Mouse (Mus musculus): Measurements from ENCODE around the gene Slc6a9. TPM values are rescaled to one million over a fixed set of nuclear protein-coding genes. Genes with fewer than 3 reads are reported as not detected.
A peak's percentile ranks its signal among the peaks of the same experiment; 100 is the strongest.

Gene Slc6a9
- polyA plus RNA-seq, 1 experiment from 2014 or later = 9.5 TPM

DNA sequence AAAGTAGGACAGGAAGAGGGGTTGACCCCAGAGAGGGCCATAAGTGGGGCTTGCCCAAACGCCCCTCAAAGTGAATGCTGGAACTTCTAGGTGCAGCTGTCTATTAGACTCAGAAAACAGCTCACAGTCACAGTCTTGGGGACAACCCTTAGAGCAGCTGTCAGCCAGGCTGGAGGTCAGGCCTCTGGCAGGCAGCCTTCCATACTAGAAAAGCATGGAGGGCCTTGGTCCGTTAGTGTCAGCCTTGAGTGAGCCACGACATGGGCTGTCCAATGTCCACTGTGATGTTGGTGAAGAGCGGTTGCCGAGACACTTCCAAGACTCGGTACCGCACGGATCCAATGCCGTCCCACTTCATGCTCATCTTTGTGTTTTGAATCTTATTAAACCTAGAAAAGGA lies 39.3 kb downstream of the Slc6a9 start:
- ATAC-seq (replicated peaks; ENCODE audit: low FRiP score, low TSS enrichment, low read depth) = no peak
- H3K4me3 ChIP-seq (ENCODE audit: low read depth, low read length) = no peak overlapping the region
- H3K36me3 ChIP-seq (ENCODE audit: control insufficient read depth, insufficient read depth, low read length) = peaks cover 48% of the 10 kb centered on the region
- DNase-seq (ENCODE audit: low spot score) = no peak
- WGBS = 93% methylated on average over 9 of the region's 9 CpGs
- no peak overlapping the region for H3K4me2 ChIP-seq (ENCODE audit: low read length)
- no peak overlapping the region for H3K27ac ChIP-seq (ENCODE audit: low read depth)
- no peaks in the 10 kb centered on the region for H3K9me3 ChIP-seq (ENCODE audit: control insufficient read depth, low read length)
- peaks cover 8% of the 10 kb centered on the region for H3K4me1 ChIP-seq (replicated peaks; ENCODE audit: control insufficient read depth, insufficient read depth, low read length)
- no peaks in the 10 kb centered on the region for H3K27me3 ChIP-seq (replicated peaks; ENCODE audit: control insufficient read depth, insufficient read depth, low read length)
- H3K9ac ChIP-seq (ENCODE audit: low read length) = no peak overlapping the region

DNA sequence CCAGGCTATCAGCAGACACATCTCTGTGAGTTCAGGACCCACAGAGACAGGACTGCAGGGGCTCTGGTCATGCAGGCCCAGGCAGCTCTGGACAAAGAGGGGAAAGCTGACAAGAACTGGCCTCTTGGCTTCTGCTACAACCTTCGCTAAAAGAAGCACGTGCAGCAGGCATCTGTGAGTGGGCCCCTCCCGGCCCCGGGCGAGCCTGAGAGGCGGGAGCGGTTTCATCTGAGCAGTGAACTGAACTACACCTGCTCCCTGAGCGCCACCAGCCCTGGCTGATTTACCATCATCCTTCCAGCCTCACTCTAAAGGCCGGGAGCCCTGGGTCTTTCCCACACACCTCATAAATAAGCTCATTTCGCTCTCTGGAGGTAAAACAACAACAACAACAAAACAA lies 44.0 kb downstream of the Slc6a9 start:
- Histone ChIP-seq H3K9me3 (ENCODE audit: control insufficient read depth, low read length) (no peaks in the 10 kb centered on the region), H3K27ac (ENCODE audit: low read depth) (no peak overlapping the region), H3K4me1 (replicated peaks; ENCODE audit: control insufficient read depth, insufficient read depth, low read length) (peaks cover 6% of the 10 kb centered on the region; the same call in 1 of the 2 replicates), H3K27me3 (replicated peaks; ENCODE audit: control insufficient read depth, insufficient read depth, low read length) (no peaks in the 10 kb centered on the region), H3K36me3 (ENCODE audit: control insufficient read depth, insufficient read depth, low read length) (peaks cover 72% of the 10 kb centered on the region), H3K4me2 (ENCODE audit: low read length) (no peak overlapping the region), H3K9ac (ENCODE audit: low read length) (no peak overlapping the region), H3K4me3 (ENCODE audit: low read depth, low read length) (no peak overlapping the region)
- ATAC-seq (replicated peaks; ENCODE audit: low FRiP score, low TSS enrichment, low read depth) = no peak
- no peak for DNase-seq (ENCODE audit: low spot score)
- 78% methylated on average over 10 of the region's 10 CpGs for WGBS

DNA sequence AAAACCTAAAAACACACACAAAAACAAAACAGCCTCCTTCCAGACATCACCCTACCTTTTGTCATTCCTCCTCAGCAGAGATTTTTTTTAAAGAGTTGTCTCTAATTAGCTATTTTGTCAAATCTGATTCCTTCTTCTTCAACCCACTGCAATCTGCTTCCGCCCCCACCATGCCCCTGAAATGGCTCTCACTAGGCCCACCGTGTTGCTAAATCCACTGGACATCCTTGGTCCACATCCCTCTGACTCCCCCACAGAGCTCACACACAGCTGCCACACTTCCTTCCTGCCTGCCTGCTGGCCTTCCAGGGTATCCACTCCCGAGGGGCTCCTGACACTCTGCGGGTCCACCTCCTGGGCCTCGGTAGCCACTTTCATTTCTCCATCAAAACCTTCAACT lies 44.4 kb downstream of the Slc6a9 start:
- WGBS = 70% methylated on average over 5 of the region's 5 CpGs
- Histone ChIP-seq H3K4me2 (ENCODE audit: low read length) (no peak overlapping the region), H3K27ac (ENCODE audit: low read depth) (no peak overlapping the region), H3K36me3 (ENCODE audit: control insufficient read depth, insufficient read depth, low read length) (peaks cover 68% of the 10 kb centered on the region), H3K9me3 (ENCODE audit: control insufficient read depth, low read length) (no peaks in the 10 kb centered on the region), H3K4me3 (ENCODE audit: low read depth, low read length) (no peak overlapping the region), H3K4me1 (replicated peaks; ENCODE audit: control insufficient read depth, insufficient read depth, low read length) (peaks cover 8% of the 10 kb centered on the region; the same call in 1 of the 2 replicates), H3K27me3 (replicated peaks; ENCODE audit: control insufficient read depth, insufficient read depth, low read length) (no peaks in the 10 kb centered on the region), H3K9ac (ENCODE audit: low read length) (no peak overlapping the region)
- DNase-seq (ENCODE audit: low spot score) (no peak), ATAC-seq (replicated peaks; ENCODE audit: low FRiP score, low TSS enrichment, low read depth) (no peak)

DNA sequence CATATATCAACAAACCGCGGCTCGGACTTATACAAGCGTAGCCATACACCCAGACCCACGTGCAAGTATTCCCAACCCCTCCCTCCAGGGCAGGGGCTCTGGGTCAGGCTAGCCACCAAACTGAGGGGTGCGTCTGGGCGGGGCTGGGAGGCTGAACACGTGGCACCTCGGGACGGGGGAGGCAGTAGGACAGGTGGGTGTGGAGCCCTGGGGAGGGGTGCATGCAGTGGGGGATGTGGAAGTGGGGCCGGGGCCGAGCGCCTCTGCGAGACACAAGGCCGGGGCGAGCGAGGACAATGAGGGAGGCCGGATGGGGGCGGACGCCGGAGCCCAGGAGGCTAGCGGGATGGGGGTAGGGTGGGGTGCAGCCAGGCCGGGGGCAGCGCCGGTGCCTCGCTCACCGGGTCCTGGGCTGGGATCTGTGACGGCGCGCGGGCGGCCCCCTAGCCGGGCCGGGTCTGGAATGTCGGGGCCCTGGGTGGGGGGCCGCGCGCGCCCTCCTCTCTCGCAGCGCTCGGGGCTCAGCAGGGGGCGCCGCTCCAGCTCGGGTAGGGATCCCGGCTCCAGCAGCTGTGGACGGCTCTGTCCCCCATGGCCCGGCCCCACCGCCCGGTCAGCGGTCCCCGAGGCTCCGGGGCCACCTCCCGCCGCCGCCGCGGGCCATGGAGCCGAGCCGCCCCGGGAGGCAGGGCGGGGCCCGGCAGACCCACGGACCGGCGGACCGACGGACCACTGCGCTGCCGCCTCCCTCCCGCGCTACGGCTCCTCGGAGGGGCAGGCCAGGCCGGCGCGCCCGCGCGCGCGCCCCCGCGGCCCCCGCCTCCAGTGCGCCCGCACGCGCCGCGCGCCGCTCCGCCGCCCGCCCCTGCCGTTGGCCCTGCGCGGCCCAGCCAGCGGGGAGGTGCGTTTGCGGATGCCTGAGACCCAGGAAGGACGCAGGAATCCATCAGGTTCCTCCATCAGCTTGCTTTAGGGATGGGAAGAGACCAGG lies 48.7 kb downstream of the Slc6a9 start, which contains the start of gene B4galt2:
Gene B4galt2, minus strand, starts transcription at position 787 of the 991 bp plus-strand sequence.
- DNase-seq (ENCODE audit: low spot score) (peak; percentile 86), ATAC-seq (replicated peaks; ENCODE audit: low FRiP score, low TSS enrichment, low read depth) (peak; percentile 53)
- no peaks in the 10 kb centered on the region for H3K27me3 ChIP-seq (replicated peaks; ENCODE audit: control insufficient read depth, insufficient read depth, low read length)
- peak within 1 kb of the TSS; percentile 60 for H3K4me3 ChIP-seq (ENCODE audit: low read depth, low read length)
- H3K36me3 ChIP-seq (ENCODE audit: control insufficient read depth, insufficient read depth, low read length) = peaks cover 49% of the 10 kb centered on the region
- peak within 1 kb of the TSS; percentile 10 for H3K27ac ChIP-seq (ENCODE audit: low read depth)
- WGBS = under 1% methylated on average over 60 of the region's 103 CpGs
- H3K4me1 ChIP-seq (replicated peaks; ENCODE audit: control insufficient read depth, insufficient read depth, low read length) = peaks cover 16% of the 10 kb centered on the region
- peak within 1 kb of the TSS; percentile 82 for H3K9ac ChIP-seq (ENCODE audit: low read length)
- H3K4me2 ChIP-seq (ENCODE audit: low read length) = peak within 1 kb of the TSS; percentile 79
- no peaks in the 10 kb centered on the region for H3K9me3 ChIP-seq (ENCODE audit: control insufficient read depth, low read length)

DNA sequence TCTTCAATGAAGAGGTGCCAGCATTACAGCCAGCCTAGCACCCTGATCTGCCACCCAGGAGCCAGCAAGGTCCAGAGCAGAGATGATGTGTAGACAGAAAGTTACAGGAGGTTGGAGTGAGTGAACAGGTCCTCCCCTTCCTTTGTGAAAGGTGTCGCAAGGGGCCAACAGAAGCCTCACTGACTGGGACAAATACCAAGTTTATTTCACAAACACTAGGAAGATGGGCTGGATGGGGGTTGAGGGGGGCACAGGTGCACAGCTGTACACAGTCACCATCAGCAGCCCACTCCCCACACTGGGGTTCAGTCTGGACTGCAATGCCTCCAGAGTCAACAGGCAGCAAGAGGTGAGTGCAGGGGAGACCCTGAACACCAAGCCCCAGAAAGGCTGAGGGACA lies 49.8 kb downstream of the Slc6a9 start:
- DNase-seq (ENCODE audit: low spot score) (no peak), ATAC-seq (replicated peaks; ENCODE audit: low FRiP score, low TSS enrichment, low read depth) (no peak)
- H3K4me1 ChIP-seq (replicated peaks; ENCODE audit: control insufficient read depth, insufficient read depth, low read length) = peaks cover 16% of the 10 kb centered on the region
- no peak overlapping the region for H3K4me2 ChIP-seq (ENCODE audit: low read length)
- H3K9me3 ChIP-seq (ENCODE audit: control insufficient read depth, low read length) = no peaks in the 10 kb centered on the region
- no peak overlapping the region for H3K4me3 ChIP-seq (ENCODE audit: low read depth, low read length)
- no peak overlapping the region for H3K27ac ChIP-seq (ENCODE audit: low read depth)
- no peak overlapping the region for H3K9ac ChIP-seq (ENCODE audit: low read length)
- no peaks in the 10 kb centered on the region for H3K27me3 ChIP-seq (replicated peaks; ENCODE audit: control insufficient read depth, insufficient read depth, low read length)
- H3K36me3 ChIP-seq (ENCODE audit: control insufficient read depth, insufficient read depth, low read length) = peaks cover 45% of the 10 kb centered on the region
- WGBS = 92% methylated on average over 1 of the region's 1 CpGs

DNA sequence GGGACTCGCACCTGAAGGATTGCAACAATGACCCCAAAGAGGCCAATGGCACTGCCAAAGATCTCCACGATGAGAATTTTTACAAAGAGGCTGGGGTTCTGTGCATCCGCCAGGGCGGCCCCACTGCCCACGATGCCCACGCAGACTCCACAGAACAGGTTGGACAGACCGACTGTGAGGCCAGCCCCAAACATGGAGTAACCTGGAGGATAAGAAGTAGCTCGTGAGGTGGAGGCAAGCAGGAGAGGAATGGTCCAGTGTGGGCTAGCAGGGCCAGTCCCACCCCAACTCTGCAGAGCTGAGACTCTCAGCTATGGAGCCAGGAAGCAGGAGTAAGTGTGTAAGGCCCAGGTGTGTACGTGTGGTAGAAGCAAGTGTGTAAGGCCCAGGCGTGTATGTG lies 50.8 kb downstream of the Slc6a9 start:
- Histone ChIP-seq H3K27ac (ENCODE audit: low read depth) (no peak overlapping the region), H3K9me3 (ENCODE audit: control insufficient read depth, low read length) (no peaks in the 10 kb centered on the region), H3K27me3 (replicated peaks; ENCODE audit: control insufficient read depth, insufficient read depth, low read length) (no peaks in the 10 kb centered on the region), H3K4me2 (ENCODE audit: low read length) (no peak overlapping the region), H3K4me3 (ENCODE audit: low read depth, low read length) (no peak overlapping the region), H3K9ac (ENCODE audit: low read length) (no peak overlapping the region), H3K36me3 (ENCODE audit: control insufficient read depth, insufficient read depth, low read length) (peaks cover 44% of the 10 kb centered on the region), H3K4me1 (replicated peaks; ENCODE audit: control insufficient read depth, insufficient read depth, low read length) (peaks cover 16% of the 10 kb centered on the region)
- DNase-seq (ENCODE audit: low spot score) = no peak
- WGBS = 94% methylated on average over 10 of the region's 10 CpGs
- no peak for ATAC-seq (replicated peaks; ENCODE audit: low FRiP score, low TSS enrichment, low read depth)

DNA sequence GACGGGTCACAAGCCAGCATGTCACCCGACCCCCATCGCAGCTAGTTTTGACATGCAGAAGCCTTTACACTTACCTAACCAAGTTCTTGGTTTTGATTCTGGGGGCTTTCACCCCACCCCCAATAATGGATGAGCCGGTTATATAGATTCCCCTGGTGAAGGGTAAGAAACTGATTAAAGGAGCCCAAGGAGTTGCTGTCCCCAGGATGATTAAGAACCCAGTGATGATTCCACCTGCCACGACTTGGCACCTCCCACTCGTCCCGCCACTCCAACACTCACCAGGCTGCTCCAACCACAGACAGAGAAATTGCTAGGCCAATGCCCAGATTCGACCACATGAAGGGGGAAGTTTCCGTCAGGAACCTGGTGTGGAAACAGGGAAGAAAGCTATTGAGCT lies 51.7 kb downstream of the Slc6a9 start:
- DNase-seq (ENCODE audit: low spot score) (no peak), ATAC-seq (replicated peaks; ENCODE audit: low FRiP score, low TSS enrichment, low read depth) (no peak)
- H3K27me3 ChIP-seq (replicated peaks; ENCODE audit: control insufficient read depth, insufficient read depth, low read length) = no peaks in the 10 kb centered on the region
- peaks cover 35% of the 10 kb centered on the region for H3K36me3 ChIP-seq (ENCODE audit: control insufficient read depth, insufficient read depth, low read length)
- peak overlapping the region; percentile 69; the same call in 1 of the 2 replicates for H3K9ac ChIP-seq (ENCODE audit: low read length)
- H3K27ac ChIP-seq (ENCODE audit: low read depth) = no peak overlapping the region
- 81% methylated on average over 9 of the region's 9 CpGs for WGBS
- H3K9me3 ChIP-seq (ENCODE audit: control insufficient read depth, low read length) = no peaks in the 10 kb centered on the region
- peak overlapping the region; percentile 93 for H3K4me2 ChIP-seq (ENCODE audit: low read length)
- H3K4me3 ChIP-seq (ENCODE audit: low read depth, low read length) = peak overlapping the region; percentile 93; the same call in 1 of the 2 replicates
- peaks cover 19% of the 10 kb centered on the region for H3K4me1 ChIP-seq (replicated peaks; ENCODE audit: control insufficient read depth, insufficient read depth, low read length)

DNA sequence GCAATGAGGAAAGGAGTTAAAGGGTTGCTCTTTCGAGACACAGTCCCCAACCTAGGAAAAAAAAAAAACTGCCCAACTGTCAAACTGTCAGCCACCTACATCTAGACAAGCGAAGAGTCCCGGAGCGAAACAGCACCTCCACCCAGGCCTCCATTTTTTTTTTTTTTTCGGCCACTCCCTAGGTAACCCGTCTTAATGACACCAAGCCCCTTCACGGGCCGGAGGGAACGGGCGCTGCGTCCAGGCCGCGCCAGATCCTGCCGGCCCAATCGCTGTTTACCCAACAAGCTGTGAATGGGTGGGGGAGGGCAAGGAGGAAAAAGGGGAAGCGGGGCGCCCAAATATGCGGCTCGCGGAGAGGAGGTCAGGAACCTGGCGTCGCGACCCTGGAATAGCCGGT lies 52.3 kb downstream of the Slc6a9 start:
- peak; percentile 9; the same call in 1 of the 2 replicates for ATAC-seq (replicated peaks; ENCODE audit: low FRiP score, low TSS enrichment, low read depth)
- no peak for DNase-seq (ENCODE audit: low spot score)

More for the DNA sequence above, 52.3 kb downstream of the Slc6a9 start:
- Histone ChIP-seq H3K4me3 (ENCODE audit: low read depth, low read length) (peak overlapping the region; percentile 93), H3K36me3 (ENCODE audit: control insufficient read depth, insufficient read depth, low read length) (peaks cover 33% of the 10 kb centered on the region), H3K4me2 (ENCODE audit: low read length) (peak overlapping the region; percentile 93), H3K9ac (ENCODE audit: low read length) (peak overlapping the region; percentile 69), H3K27ac (ENCODE audit: low read depth) (0 out of 2 replicates have a peak overlapping the region, but pooled peaks have one; percentile 22), H3K27me3 (replicated peaks; ENCODE audit: control insufficient read depth, insufficient read depth, low read length) (no peaks in the 10 kb centered on the region), H3K9me3 (ENCODE audit: control insufficient read depth, low read length) (no peaks in the 10 kb centered on the region), H3K4me1 (replicated peaks; ENCODE audit: control insufficient read depth, insufficient read depth, low read length) (peaks cover 22% of the 10 kb centered on the region)
- WGBS = 3% methylated on average over 24 of the region's 24 CpGs
